Mouse (Mus musculus) spleen, adult 2 months (tissue): ENCODE measurements around the gene Tenm3. TPM values are rescaled to one million over a fixed set of nuclear protein-coding genes. Genes with fewer than 3 reads are reported as not detected.

Experiments
- DNase-seq, 2 experiments: peaks; one replicate each; pipeline versions ENCODE4 v3.0.0 to v3.0.0-alpha.2; 2012 to 2021; ENCODE audit warnings: low spot score in 2 of 2, low read depth in 1 of 2
- H3K27ac ChIP-seq: fragments of 200-500 bp; 2 replicates; pipeline ENCODE4 v1.5.1; 2012; ENCODE audit warnings: low read length, inconsistent platforms; ENCODE audit not compliant: insufficient read depth
- H3K27me3 ChIP-seq: fragments of 200-500 bp; 2 replicates; pipeline ENCODE4 v1.6.1; 2012; ENCODE audit warnings: mild to moderate bottlenecking, moderate library complexity, low read length, inconsistent platforms; ENCODE audit not compliant: control insufficient read depth, insufficient read depth
- H3K36me3 ChIP-seq: fragments of 200-500 bp; 2 replicates; pipeline ENCODE4 v1.6.1; 2012; ENCODE audit warnings: mild to moderate bottlenecking, low read length, inconsistent platforms; ENCODE audit not compliant: control insufficient read depth, insufficient read depth
- H3K4me1 ChIP-seq: fragments of 200-500 bp; 2 replicates; pipeline ENCODE4 v1.6.1; 2011; ENCODE audit warnings: inconsistent platforms; ENCODE audit not compliant: control insufficient read depth, insufficient read depth, insufficient read length
- H3K4me3 ChIP-seq: fragments of 200-500 bp; 2 replicates; pipeline ENCODE4 v1.5.1; 2011; ENCODE audit warnings: mild to moderate bottlenecking, inconsistent platforms; ENCODE audit not compliant: insufficient read depth, insufficient read length; ENCODE audit errors: extremely low read depth
- CTCF ChIP-seq: fragments of 200-500 bp; IDR thresholded peaks from 2 replicates; pipeline ENCODE4 v1.5.1; 2011; ENCODE audit warnings: mild to moderate bottlenecking, inconsistent platforms; ENCODE audit not compliant: insufficient read depth, insufficient read length, insufficient replicate concordance; ENCODE audit errors: extremely low read depth
- POLR2A ChIP-seq: fragments of 200-500 bp; IDR thresholded peaks from 2 replicates; pipeline ENCODE4 v1.6.1; 2011; ENCODE audit warnings: low read depth, low read length, inconsistent platforms
- WGBS: fragments of 180-500 bp; shearing (Covaris S2); methylation state at CpG from one replicate; pipeline ENCODE4 v1.1.7; 2018; 5-methylcytosine and 5-hydroxymethylcytosine counted together
- polyA plus RNA-seq: library from polyadenylated mRNA; depleted of rRNA; stranded (reverse); fragments of >200 nt; gene quantifications from 2 replicates; pipeline ENCODE4 v1.2.3, GENCODE M21; 2012

The Tenm3 gene
- polyA plus RNA-seq, 1 experiment: 0.48 TPM

GRCm38 (mm10) chr8:48672471-48672870 is 171.3 kb downstream of the Tenm3 start:
- no peaks in the 10 kb centered on the region for H3K36me3 ChIP-seq
- no peaks in the 10 kb centered on the region for H3K27me3 ChIP-seq
- DNase-seq: no peak
- WGBS: 89% methylated on average over 11 of the region's 11 CpGs
- no peak overlapping the region for H3K4me3 ChIP-seq
- no peak overlapping the region for H3K27ac ChIP-seq
- TF ChIP-seq CTCF: no peak
- no peak for TF ChIP-seq POLR2A
- no peaks in the 10 kb centered on the region for H3K4me1 ChIP-seq

- DNase-seq: no peak
- 85% methylated on average over 4 of the region's 4 CpGs for WGBS
- no peak overlapping the region for H3K27ac ChIP-seq
- H3K27me3 ChIP-seq: no peaks in the 10 kb centered on the region
- H3K36me3 ChIP-seq: no peaks in the 10 kb centered on the region
- H3K4me1 ChIP-seq: no peaks in the 10 kb centered on the region
- TF ChIP-seq CTCF: no peak
- TF ChIP-seq POLR2A: no peak
- no peak overlapping the region for H3K4me3 ChIP-seq
Observed at GRCm38 (mm10) chr8:48671318-48671717, 172.4 kb downstream of the Tenm3 start.

GRCm38 (mm10) chr8:48670895-48671294 is 172.9 kb downstream of the Tenm3 start:
- no peak for DNase-seq
- 55% methylated on average over 3 of the region's 3 CpGs for WGBS
- Histone ChIP-seq H3K27me3 (no peaks in the 10 kb centered on the region), H3K36me3 (no peaks in the 10 kb centered on the region), H3K4me3 (no peak overlapping the region), H3K4me1 (no peaks in the 10 kb centered on the region), H3K27ac (no peak overlapping the region)
- TF ChIP-seq CTCF: no peak

- Histone ChIP-seq H3K27me3 (no peaks in the 10 kb centered on the region), H3K36me3 (no peaks in the 10 kb centered on the region), H3K4me1 (no peaks in the 10 kb centered on the region), H3K27ac (no peak overlapping the region), H3K4me3 (no peak overlapping the region)
- TF ChIP-seq POLR2A: no peak
- TF ChIP-seq CTCF: no peak
- WGBS: 75% methylated on average over 1 of the region's 1 CpGs
- no peak for DNase-seq
Observed at GRCm38 (mm10) chr8:48670387-48670786, 173.4 kb downstream of the Tenm3 start.

- 88% methylated on average over 3 of the region's 3 CpGs for WGBS
- H3K4me3 ChIP-seq: no peak overlapping the region
- TF ChIP-seq CTCF (no peak), POLR2A (no peak)
- no peak for DNase-seq
- no peak overlapping the region for H3K27ac ChIP-seq
- no peaks in the 10 kb centered on the region for H3K4me1 ChIP-seq
- no peaks in the 10 kb centered on the region for H3K27me3 ChIP-seq
- H3K36me3 ChIP-seq: no peaks in the 10 kb centered on the region
Observed at GRCm38 (mm10) chr8:48665193-48665592, 178.6 kb downstream of the Tenm3 start.

GRCm38 (mm10) chr8:48659226-48659625 is 184.5 kb downstream of the Tenm3 start:
- H3K4me1 ChIP-seq: no peaks in the 10 kb centered on the region
- H3K4me3 ChIP-seq: no peak overlapping the region
- no peaks in the 10 kb centered on the region for H3K36me3 ChIP-seq
- H3K27me3 ChIP-seq: no peaks in the 10 kb centered on the region
- DNase-seq: no peak
- TF ChIP-seq POLR2A: no peak
- no peak for TF ChIP-seq CTCF
- H3K27ac ChIP-seq: no peak overlapping the region
- WGBS: 82% methylated on average over 1 of the region's 1 CpGs

- Histone ChIP-seq H3K36me3 (no peaks in the 10 kb centered on the region), H3K4me3 (no peak overlapping the region), H3K4me1 (no peaks in the 10 kb centered on the region), H3K27me3 (no peaks in the 10 kb centered on the region), H3K27ac (no peak overlapping the region)
- WGBS: 79% methylated on average over 15 of the region's 15 CpGs
- no peak for DNase-seq
- TF ChIP-seq CTCF (no peak), POLR2A (no peak)
Observed at GRCm38 (mm10) chr8:48655381-48656043, 188.2 kb downstream of the Tenm3 start.
